ENCODE assay signal across 8 mouse cellular contexts in the genomic region with DNA sequence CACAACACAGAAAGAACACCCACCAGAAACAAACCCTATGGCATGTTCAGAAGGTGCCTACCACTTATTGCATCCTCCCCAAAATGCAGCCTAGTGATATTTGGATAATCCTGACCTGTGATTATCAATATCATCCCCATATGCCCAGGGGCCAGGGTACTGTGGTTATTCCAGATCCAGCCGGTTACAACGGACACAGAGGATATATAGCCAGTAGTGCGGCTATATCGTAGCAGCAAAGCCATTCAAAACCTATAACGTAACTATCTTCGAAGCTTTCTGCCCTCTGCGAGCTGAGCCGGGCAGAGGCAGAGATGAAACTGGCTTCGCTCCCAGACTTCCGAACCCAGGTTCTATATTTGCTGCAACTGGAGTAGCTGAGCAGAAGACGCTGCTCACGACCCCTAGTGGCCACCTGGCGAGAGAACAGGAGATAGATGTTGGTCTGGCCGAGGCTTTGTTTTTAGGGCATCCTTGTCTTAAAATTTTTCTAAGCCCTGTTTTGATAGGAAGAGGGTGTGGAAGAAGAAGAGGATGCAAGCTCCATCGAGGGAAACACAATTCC. TPM values are rescaled to one million over a fixed set of nuclear protein-coding genes. Genes with fewer than 3 reads are reported as not detected.
DNase-seq lines count a peak whose midpoint lies in the region; ATAC-seq and TF ChIP-seq lines count a peak whose summit lies in the region.

No protein-coding gene starts in this region.

- H3K27me3 ChIP-seq in kidney, embryonic 16.5 days (ENCODE audit: insufficient read depth, low read length): peaks cover 92% of the 10 kb centered on the region
- H3K27me3 ChIP-seq in forebrain, embryonic 12.5 days: peaks cover 84% of the 10 kb centered on the region
- H3K27me3 ChIP-seq in kidney, postnatal 0 days (ENCODE audit: insufficient read depth, low read length): peaks cover 66% of the 10 kb centered on the region

- no peaks in the 10 kb centered on the region for H3K36me3 ChIP-seq in kidney, embryonic 16.5 days (ENCODE audit: insufficient read depth, low read length)
- H3K36me3 ChIP-seq in forebrain, embryonic 12.5 days (replicated peaks): no peaks in the 10 kb centered on the region
- no peaks in the 10 kb centered on the region for H3K36me3 ChIP-seq in kidney, postnatal 0 days (ENCODE audit: insufficient read depth, low read length)

- WGBS in kidney, embryonic 16.5 days: 6% methylated on average over 15 of the region's 15 CpGs
- 3% methylated on average over 15 of the region's 15 CpGs for WGBS in forebrain, embryonic 12.5 days
- WGBS in kidney, postnatal 0 days: 7% methylated on average over 15 of the region's 15 CpGs

- peaks cover 18% of the 10 kb centered on the region for H3K4me1 ChIP-seq in kidney, embryonic 16.5 days (ENCODE audit: insufficient read depth, low read length)
- peaks cover 37% of the 10 kb centered on the region for H3K4me1 ChIP-seq in forebrain, embryonic 12.5 days
- H3K4me1 ChIP-seq in kidney, postnatal 0 days (replicated peaks; ENCODE audit: insufficient read depth, low read length): 0 out of 2 replicates have a peak, but pooled peaks cover 3% of the 10 kb centered on the region

- no peak overlapping the region for H3K4me3 ChIP-seq in kidney, embryonic 16.5 days (ENCODE audit: low read length)
- 0 out of 2 replicates have a peak overlapping the region, but pooled peaks have one; percentile 13 for H3K4me3 ChIP-seq in forebrain, embryonic 12.5 days (replicated peaks)
- no peak overlapping the region for H3K4me3 ChIP-seq in kidney, postnatal 0 days (replicated peaks; ENCODE audit: low read depth, low read length)

- no peak overlapping the region for H3K9ac ChIP-seq in kidney, embryonic 16.5 days (replicated peaks; ENCODE audit: low read length)
- no peak overlapping the region for H3K9ac ChIP-seq in forebrain, embryonic 12.5 days
- no peak overlapping the region for H3K9ac ChIP-seq in kidney, postnatal 0 days (ENCODE audit: low read depth, low read length)

- ATAC-seq in kidney, embryonic 16.5 days (ENCODE audit: low FRiP score, low TSS enrichment): no peak
- 0 out of 2 replicates have a peak, but pooled peaks have one; percentile 36 for ATAC-seq in forebrain, embryonic 12.5 days (ENCODE audit: low FRiP score)
- ATAC-seq in kidney, postnatal 0 days (replicated peaks; ENCODE audit: low FRiP score, low read depth): no peak

- H3K27ac ChIP-seq in kidney, embryonic 16.5 days (ENCODE audit: low read length): no peak overlapping the region
- H3K27ac ChIP-seq in forebrain, embryonic 12.5 days: 0 out of 2 replicates have a peak overlapping the region, but pooled peaks have one; percentile 31
- H3K27ac ChIP-seq in kidney, postnatal 0 days: no peak overlapping the region

- H3K9me3 ChIP-seq in kidney, embryonic 16.5 days (ENCODE audit: low read length): no peaks in the 10 kb centered on the region
- H3K9me3 ChIP-seq in forebrain, embryonic 12.5 days: no peaks in the 10 kb centered on the region
- H3K9me3 ChIP-seq in kidney, postnatal 0 days (replicated peaks; ENCODE audit: low read length): no peaks in the 10 kb centered on the region

- TF ChIP-seq CTCF in kidney, postnatal 0 days (IDR thresholded peaks at IDR 0.05; ENCODE audit: low read depth): peak; percentile 64

- no peak overlapping the region for H3K4me2 ChIP-seq in kidney, embryonic 16.5 days (replicated peaks; ENCODE audit: low read depth, low read length)
- H3K4me2 ChIP-seq in forebrain, embryonic 12.5 days: peak overlapping the region; percentile 22
- no peak overlapping the region for H3K4me2 ChIP-seq in kidney, postnatal 0 days (ENCODE audit: low read length)

- DNase-seq in kidney, adult 18-20 months: peak; percentile 50
- peak; percentile 57 for DNase-seq in adrenal gland, adult 2 months
- peak; percentile 57 for DNase-seq in kidney, postnatal 0 days (ENCODE audit: low spot score)
- DNase-seq in lung, postnatal 10 days: peak; percentile 55
- DNase-seq in right cerebral cortex, postnatal 36 days (ENCODE audit: low spot score in 2 of 2): peak; percentile 36 to 60
- no peak for DNase-seq in spleen, adult 12 weeks (ENCODE audit: low spot score)

RNA-seq across cellular contexts. Expression of a gene that starts 6.0 kb away (rescaled TPM):
- 0.05 and 0.06 TPM in 2 replicates for polyA plus RNA-seq in kidney, embryonic 16.5 days (2015; fragmentation: Nextera tagmentation; extraction: Ambion mirVana)
- total RNA-seq in adrenal gland, adult 2 months (2021): under 1 TPM in 1 of 2 experiments, not detected in 1; 0.23 TPM
- 0.02 TPM in 1 of 2 replicates, not detected in the other for polyA plus RNA-seq in adrenal gland, adult 2 months (2012; rRNA removed)
- polyA plus RNA-seq in forebrain, embryonic 12.5 days (2016; fragmentation: Nextera tagmentation; extraction: Ambion mirVana): 2.7 TPM in 2 replicates
- not detected in 2 replicates for polyA plus RNA-seq in kidney, postnatal 0 days (2015; fragmentation: Nextera tagmentation; extraction: Ambion mirVana)
